Mouse (Mus musculus): Measurements from ENCODE around the gene Dld.

Dld gene

DNA sequence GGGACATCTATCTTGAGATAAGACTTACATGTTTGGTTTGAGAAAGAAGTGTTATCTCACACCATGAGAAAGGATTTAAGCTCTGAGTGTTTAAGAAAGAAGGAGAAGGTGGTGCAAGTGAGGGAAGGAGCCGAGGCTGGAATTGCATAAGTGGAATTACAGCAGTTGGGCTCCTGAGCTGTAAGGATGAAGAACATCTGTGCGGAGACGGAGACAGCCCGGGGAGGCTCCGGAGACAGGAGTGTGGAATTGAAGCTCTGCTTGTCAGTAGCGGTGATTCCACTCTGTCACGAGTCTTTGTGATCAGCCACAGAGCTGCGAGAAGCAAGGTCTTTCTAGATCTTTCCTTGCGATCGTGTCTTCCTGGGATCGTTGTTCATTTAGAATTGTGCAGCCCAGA is 56.3 kb downstream of the Dld start:
- no peak for DNase-seq (ENCODE audit: extremely low spot score)

DNA sequence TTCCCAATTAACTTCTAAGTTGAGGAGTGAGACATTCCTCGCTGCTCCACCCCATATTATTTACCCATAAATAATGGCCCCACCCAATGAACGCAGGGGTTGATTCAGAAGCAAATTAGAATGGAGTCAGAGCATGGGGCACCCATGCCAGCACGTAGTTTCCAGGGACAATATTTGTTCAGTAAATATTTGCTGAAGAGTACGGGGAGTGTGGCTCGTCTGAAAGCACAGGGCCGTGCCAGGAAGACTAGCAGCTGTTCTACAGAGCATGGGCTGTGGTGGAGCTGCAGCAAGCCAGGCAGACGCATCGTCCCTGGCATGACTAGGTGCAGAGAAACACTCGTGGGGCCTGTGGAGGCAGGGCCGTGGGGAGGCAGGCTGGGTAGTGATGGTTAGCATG is 56.7 kb downstream of the Dld start:
- DNase-seq (ENCODE audit: extremely low spot score) = no peak

GRCm38 (mm10) chr12:31293361-31294142 is 57.7 kb downstream of the Dld start:
- no peak for DNase-seq (ENCODE audit: extremely low spot score)

- DNase-seq (ENCODE audit: extremely low spot score) = no peak
Measured at GRCm38 (mm10) chr12:31290951-31291350, 60.3 kb downstream of the Dld start.

- no peak for DNase-seq (ENCODE audit: extremely low spot score)
Measured at GRCm38 (mm10) chr12:31289046-31289445, 62.2 kb downstream of the Dld start.

GRCm38 (mm10) chr12:31283617-31284136 is 67.6 kb downstream of the Dld start:
- no peak for DNase-seq (ENCODE audit: extremely low spot score)

DNA sequence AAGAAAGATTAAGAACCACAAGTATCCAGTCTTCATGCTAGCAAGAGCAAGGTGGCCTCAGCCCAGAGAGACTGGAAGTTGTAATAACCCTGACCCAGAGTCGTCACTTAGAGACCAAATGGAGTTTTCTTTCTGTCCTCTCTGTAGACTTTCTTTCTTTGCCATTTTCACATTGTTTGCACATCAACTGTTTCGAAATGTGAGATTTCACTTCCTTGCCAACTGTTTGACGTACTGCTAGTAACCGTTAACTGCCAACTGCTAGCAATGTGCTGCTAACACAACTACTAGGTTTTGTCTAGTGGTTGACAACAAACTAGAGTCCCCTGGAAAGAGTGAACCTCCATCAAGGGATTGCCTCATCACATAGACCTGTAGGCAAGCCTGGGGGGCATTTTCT is 68.1 kb downstream of the Dld start:
- no peak for DNase-seq (ENCODE audit: extremely low spot score)

- DNase-seq (ENCODE audit: extremely low spot score) = no peak
Measured at GRCm38 (mm10) chr12:31282241-31282640, 69.0 kb downstream of the Dld start.
